Mouse (Mus musculus) B cell, adult 2 months (primary cell): ENCODE measurements around the gene Selenow.
A peak's percentile ranks its signal among the peaks of the same experiment; 100 is the strongest.
"Not testable (repeated sequence)": the region's sequence is repeated elsewhere in the genome, so short reads cannot be mapped to it uniquely, and the experiment has no call there.

Source experiments
- DNase-seq, 2 experiments: peaks; one replicate each; pipeline ENCODE4 v3.0.0; 2022

Selenow gene

DNA sequence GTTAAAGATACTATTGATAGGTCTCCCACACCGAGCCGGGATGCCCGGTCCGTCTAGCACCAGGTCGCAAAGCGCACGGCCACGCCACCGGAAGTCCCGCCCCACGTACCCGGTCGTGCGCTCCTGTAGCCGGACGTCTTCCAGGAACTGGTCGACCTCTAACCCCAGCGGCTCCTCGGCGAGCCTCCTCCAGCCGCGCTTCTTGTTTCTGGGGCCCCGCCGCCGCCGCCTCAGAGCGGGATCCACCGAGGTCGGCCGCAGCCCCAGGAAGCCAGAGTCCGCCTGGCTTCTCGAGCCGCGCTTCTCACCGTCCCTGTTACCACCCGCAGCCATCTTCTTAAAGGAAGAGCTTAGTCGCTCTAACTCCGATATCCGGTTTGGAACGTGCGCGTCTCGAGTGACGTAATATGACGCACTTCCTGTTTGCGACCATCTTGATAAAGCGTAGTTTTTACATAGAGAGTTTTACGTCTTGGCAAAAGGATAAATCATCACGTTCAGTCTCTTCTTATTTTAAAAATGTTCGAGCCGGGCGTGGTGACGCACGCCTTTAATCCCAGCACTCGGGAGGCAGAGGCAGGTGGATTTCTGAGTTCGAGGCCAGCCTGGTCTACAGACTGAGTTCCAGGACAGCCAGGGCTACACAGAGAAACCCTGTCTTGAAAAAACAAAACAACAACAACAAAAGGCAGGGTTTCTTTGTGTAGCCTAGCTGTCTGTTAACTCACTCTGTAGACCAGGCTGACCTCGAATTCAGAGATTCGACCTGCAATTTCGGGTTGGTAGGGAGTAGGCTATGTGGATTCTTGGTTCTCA is 23.7 kb upstream of the Selenow start, which contains the start of gene Nop53:
Gene Nop53 (minus strand): TSS at position 354 of the 816 bp plus-strand sequence.
- DNase-seq, result peak; percentile 91 to 93

DNA sequence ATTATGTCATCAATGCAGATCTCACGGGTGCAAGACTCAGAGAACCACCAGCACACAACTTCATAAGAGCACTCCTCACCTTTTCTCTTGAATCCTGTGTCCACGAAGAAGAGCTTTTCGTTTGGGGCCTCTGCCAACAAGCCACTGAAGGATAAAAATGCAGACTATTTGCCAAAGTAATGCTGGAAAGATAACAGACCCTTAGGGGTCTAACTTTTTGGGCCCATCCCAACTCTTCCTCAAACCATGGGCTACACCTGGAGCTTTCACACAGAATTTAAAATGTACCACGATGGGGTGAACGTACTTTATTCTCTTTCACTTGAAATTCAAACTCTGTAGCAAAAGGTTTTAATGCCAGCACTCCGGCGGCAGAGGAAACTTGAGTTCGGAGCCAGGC is 23.0 kb upstream of the Selenow start:
- peak in 1 of 2 experiments; percentile 1 for DNase-seq

DNA sequence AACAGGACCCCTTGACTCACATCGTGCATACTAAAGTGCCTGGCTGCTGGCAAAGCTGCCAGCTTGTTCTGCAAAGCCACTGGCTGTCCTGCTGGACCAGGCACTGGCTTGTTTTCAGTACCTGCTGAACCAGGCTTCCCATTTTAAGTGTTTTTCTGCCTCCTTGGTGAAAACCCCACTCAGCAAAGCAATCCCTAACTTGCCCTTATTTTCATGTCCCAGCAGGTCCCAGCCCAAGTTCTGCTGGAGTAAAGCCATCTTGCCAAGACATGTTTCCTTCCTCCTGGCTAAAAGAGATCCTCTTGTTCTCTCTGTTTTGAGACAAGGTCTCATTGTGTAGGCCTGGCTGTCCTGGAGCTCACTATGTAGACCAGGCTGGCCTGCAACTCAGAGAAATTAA is 22.1 kb upstream of the Selenow start:
- DNase-seq, result no peak

DNA sequence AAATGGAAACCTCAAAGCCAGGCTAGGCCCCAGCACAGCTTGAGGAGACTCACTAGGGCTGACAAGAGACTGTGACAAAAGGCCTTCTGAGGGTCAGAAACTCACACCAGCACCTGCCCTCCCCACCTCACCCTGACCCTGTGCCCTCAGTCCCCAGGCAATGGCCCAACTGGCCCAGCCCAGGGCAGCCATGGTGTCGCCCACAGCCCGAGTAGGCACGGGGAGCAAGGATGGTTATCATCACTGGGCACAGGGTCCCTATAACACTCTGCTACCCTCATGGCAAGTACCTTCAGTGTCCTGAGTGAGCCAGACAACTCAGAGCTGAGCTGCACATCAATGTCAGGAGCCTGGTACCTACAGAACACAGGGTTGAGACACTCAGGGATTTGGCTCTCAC is 16.4 kb upstream of the Selenow start:
- DNase-seq, result no peak

DNA sequence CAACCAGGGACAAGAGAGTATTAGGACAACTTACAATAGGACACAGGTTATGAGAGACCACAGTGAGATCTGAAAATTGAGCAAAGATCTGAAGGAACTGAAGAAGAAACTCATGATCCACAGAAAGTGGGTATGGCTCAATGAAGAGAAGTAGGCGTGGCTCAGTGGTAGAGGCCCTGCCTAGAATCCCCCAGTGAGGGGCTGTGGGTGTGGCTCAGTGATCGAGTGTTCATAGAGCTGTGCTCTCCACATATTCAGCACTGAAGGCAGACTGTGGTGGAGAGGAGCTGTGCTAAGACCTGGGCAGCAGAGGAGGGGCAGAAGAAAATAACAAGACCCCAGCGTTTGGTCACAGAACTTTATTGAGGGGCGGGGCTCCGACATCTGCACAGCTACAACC is 15.3 kb upstream of the Selenow start:
- no peak for DNase-seq

DNA sequence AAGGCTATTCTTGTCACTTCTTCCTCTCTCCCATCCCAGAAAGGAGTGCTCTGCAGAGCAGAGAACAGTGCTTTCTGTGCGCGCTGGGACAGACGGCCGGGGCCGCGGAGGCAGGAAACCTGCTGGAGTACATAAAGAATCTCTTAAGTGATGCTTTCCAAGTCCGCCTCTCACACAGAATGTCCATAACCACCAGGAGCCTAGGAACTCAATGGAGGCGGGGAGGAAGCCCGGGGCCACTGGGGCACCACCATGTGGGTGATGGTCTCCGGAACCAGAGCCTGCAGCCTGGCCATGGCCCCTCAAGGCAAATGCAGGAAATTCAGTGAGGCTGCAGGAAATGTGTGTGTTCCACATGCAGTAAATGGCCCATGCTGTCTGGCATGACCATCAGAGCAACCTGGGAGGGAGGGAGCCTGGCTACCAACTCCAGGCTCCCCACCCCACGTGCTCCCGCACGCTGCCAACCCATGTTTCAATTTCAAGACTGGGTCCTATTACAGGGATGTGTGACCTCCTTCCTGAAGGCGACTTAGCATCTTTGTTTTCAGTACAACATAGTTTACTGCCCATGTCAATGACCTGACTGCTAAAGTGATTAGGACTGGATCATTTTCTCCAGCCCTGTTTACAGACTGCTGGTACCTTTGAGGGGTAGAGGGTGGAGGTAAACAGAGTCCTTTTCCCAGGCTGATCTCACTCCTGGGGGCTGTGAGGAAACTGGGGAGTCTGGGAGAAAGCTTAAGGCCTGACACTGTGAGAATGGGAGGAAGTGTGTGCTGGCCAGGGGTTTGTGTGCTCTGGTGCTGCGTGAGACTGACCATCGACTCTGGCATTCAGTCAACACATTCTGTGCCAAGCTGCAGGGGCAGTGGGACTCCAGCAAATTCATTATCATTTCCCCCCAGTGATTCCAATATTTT is 11.5 kb upstream of the Selenow start:
- DNase-seq, result no peak

DNA sequence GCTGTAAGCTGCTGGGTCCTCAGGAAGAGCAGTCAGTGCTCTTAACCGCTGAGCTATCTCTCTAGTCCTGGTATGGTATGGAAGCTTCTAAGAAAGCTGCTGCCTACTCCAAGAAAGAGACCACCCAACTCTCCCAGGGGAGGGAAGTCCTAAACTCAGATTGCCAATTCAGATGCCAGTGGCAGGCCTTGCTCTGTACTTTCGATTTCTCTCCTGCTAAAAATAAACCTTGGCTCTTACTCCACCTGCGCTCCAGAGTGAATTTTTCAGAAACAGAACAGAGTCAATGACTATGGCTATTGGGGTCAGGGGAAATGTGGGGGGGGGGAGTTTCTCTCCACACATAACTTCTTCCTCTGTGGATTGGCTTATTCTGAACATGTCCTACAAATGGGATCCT is 9.4 kb upstream of the Selenow start:
- no peak for DNase-seq

DNA sequence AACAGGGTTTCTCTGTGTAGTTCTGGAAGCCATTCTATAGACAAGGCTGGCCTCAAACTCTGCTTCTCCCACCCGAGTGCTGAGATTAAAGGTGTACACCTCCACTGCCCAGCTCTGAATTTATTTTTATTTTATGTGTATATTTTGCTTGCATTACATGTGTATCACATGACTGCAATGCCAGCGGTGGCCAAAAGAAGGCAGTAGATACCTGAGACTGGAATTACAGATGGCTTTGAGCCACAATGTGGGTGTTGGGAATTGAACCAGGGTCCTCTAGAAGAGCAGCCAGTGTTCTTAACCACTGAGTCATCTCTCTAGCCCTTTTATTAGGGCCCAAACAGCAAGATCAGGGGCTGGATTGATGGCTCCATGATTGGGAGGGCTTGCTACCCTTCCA is 8.3 kb upstream of the Selenow start:
- no peak for DNase-seq

DNA sequence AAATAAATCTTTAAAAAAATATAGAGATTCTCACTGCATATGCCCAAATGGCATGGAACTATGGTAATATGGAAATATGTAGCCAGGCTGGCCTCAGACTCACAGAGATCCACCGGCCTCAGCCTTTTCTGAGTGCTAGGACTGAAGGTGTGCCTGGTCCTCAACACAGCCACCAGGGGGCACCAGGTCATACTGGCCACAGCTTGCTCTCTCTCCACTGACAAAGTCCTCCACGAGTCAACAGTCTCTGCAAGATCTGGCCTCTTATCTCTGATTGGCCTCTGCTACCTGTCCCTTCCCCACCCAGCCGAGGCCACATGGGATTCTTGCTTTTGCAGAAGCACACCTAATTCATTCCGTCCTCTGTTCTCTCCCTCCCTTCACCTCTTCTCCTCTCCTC is 7.7 kb upstream of the Selenow start:
- peak; percentile 80 to 83 for DNase-seq

DNA sequence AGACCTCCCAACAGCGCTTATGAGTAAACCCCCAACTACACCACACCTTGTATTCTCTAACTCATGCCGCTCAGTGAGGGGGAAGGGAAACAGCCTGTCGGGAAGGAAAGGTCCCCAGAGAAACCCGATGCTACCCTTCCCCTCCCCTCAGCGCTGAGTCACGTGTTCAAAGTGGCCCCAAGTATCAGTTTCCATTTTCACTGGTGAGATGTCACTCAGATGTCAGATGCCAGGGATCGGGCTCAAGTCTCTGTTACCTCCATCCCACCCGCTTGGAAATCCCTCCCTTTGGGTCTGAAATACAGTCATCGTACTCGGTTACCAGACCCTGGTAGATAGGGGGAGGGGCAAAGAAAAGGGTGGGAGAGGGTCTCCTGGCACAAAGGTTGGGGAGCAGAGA is 406 bp downstream of the Selenow start:
- DNase-seq, result peak; percentile 61 to 66

DNA sequence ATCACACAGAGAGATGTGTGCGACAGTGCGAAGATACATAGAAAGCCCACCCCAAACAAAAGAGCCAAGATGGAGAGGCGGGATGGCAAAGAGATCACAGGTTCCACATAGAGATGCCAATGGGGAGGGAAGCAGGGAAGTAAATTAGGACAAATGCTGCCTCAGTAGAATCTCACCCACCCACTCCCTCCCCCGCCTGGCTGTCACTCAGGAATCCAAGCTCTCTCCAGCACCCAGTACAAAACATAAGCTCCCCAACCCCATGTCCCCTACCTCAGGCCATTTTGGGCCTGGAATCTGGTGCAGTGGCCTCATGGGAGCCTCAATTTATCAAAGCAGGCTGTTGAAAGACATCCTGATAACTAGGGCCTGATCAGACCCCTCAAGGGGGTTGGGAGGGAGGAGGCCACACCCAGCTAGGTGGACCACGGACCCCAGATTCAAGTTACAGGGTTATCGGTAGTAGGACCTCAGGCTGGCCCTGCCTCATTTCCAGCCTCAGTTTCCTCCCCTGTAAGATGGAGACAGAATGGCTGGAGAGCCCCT is 1.5 kb downstream of the Selenow start:
- no peak for DNase-seq

DNA sequence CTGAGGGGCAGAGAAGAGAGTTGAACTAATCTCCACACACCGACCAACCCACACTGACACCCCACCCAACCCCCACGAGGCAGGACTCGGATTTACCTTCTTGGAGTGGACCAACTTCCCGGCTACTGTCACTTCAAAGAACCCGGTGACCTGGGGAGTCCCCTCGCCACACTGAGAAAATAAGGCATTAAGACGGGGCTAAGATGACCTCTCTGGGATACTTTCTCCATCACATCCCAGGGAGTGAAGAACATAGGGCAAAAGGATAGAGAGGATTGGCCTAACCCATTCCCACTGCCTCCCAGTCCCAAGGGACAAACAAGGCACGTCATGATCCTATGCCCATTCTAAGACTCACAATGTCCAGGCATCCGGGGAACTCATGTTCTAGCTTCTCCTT is 2.3 kb downstream of the Selenow start:
- DNase-seq, result no peak

DNA sequence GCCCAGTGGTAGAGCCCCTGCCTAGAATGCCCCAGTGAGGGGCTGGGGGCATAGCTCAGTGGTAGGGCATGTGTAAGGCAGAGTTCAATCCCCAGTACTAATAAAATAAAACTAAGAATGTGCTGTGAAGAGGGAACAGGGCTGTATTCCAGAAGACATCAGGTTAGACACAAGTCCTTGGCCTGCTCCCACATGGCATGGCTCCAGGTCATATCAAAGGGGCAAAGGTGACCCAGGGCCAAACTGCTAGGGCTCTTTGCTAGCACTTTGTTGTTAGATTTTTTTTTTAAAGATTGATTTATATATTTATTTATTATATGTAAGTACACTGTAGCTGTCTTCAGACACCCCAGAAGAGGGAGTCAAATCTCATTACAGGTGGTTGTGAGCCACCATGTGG is 3.8 kb downstream of the Selenow start:
- DNase-seq, result no peak

DNA sequence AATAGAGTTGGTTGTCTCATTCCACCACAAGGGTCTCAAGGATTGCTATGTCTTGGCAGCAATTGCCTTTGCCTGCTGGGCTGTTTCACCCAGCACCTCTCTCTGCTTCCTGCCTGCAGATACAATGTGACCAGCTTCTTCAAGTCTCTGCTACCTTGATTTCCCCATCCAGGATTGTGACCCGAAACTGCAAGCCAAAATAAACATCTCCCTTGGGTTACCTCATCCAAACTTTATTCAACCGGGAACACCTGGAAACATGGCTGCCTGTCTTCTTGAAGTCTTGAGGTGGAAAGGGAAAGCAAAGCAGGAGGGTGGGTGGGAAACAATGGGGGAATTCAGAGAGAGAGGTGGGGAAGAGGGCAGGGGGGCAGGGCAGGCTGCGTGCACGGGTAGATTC is 5.2 kb downstream of the Selenow start:
- no peak for DNase-seq

DNA sequence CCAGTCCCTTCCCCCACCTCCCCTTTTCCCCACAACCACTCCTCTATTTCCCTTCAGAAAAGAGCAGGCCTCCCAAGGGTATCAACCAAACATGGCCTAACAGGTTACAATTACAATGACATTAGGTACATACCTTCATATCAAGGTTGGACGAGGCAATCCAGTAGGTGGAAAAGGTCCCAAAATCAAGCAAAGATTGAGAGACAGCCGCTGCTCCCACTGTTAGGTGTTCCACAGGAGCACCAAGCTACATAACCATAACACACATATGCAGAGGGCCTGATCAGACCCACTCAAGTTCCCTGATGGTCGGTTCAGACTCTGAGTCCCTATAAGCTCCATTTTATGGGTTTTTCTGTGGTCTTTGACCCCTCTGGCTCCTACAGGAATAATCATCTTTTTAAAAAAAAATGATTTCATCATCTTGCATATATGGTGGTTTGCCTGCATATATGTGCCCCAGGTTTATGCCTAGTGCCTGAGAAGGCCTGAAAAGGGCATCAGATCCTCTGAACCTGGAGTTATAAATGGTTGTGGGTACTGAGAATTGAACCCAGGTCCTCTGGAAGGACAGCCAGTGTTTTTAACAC is 6.0 kb downstream of the Selenow start:
- no peak for DNase-seq

DNA sequence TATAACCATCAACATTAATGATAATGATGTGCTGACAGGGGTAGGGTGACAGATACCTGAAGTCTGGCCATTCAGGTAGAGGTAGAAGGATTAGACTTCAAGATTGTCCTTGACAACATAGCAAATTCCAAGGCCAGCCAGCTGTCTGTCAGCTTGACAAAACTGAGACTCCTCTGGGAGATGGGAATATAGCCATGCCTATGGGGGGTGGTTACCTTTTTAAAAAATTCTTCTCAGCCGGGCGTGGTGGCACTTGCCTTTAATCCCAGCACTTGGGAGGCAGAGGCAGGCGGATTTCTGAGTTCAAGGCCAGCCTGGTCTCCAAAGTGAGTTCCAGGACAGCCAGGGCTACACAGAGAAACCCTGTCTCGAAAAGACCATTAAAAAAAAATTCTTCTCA is 6.5 kb downstream of the Selenow start:
- not testable (repeated sequence) for DNase-seq

DNA sequence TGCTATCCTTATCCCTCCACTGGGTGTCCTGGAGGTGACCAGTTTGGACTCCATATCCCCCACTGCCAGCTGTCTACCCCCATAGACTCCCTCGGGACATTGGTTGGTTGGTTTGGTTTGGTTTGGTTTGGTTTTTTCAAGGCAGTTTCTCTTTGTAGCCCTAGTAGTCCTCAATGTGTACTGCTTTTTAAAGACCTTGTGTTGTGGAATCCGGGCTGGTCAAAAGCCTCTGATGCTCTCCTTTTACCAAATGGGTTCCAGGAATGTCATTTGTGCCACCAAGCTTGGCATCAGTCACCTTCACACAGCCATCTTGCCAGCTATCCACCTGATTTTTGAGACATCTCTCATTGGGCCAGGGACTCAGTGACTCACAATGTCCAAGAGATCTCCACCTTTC is 7.5 kb downstream of the Selenow start:
- DNase-seq, result no peak

DNA sequence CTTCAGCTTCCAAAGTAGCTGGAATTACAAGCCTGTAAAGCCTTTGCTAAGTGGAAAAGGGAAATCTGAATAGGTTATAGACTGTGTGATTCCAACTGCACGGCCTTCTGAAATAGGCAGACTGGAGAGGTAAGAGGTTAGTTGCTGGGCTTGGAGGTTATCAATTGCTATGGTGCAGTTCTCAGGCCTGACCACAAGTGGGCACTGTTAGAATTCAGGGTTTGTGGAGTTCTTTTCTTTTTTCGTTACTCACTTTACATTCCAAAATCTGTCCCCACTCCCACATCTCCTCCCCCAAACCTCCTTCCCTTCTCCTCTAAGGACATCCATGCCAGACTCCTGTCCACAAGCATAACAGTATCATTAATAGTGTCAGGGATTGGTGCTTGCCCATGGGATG is 8.0 kb downstream of the Selenow start:
- DNase-seq, result peak; percentile 71 to 72

DNA sequence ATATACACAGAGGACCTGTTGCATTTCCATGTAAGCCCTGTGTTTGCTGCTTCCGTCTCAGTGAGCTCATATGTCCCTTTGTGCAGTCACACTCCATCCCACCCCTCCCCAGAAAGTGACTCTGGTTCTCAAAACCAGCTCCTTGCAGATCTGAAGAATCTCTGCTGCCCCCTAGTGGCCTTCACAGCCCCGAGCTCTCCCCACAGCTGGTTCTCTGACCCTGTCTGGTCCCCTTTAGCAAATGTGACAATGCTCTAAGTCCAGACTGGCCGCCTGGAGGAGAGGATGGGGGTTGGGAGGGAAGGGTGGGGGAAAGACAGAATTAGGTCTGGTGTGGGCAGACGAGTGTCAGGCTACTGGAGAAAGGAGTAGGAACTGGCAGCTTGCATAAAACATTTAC is 10.0 kb downstream of the Selenow start:
- DNase-seq, result peak; percentile 84

DNA sequence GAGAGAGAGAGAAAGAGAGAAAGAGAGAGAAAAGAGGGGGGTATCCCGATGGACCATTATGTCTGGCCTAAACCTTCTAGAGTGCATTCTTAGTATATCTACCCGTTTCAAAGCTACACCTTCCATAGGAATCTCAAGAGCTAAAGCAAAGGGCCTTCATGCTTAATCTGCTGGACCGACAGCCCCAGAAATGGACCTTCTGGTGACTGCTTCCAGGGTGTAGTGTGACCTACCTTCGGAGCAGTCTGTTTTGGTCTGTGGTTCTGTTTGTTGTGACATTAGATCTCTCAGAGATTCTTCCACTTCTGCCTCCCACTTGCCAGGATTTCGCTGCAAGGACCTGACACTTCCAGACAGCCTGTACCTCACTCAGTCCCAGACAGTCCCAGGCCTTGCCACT is 11.7 kb downstream of the Selenow start:
- no peak for DNase-seq

DNA sequence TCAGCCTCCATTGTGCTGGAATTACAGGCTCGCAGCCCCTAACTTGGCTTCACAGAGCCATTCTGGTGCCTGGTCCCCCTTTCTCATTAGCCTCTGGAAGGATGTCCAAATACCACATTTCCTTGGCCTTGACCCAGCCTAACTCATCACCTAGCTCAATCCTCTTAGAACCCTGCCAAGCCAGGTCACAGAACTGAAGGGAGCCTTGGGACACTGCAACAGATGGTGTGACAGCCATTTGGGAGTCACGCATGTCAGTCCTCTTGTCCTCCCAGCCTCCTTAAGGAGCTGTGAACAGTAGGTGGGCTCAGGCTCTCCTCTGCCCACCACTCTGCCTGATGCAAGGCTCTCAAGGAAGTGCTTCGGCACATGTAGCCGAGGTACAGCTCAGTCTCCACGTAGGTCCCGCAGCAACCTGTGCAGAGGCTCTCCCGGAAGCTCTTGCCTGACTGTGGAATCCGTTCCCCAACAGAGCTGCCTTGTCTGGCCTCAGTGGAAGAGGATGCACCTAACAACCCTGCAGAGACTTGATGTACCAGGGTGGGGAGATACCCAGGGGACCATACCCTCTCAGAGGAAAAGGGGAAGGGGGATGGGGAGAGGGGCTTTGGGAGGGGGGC is 14.1 kb downstream of the Selenow start:
- no peak for DNase-seq

DNA sequence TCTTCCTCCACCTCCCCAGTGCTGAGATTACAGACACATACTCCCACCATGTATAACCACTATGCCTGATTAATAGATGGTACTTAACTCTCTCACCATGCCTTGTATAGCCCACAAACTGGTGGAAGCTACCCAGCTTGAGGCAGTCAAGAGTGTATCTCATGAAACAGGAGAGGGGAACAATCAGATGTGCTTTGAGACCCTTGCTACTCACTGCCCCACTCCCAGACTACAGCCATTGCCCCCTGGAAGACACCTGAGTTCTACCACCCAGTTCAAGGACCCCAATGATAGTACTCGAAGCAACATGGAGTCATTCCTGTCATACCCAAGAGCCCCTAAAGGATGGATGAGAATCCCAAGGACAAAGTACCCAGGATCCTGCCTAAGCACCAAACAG is 15.6 kb downstream of the Selenow start:
- DNase-seq, result no peak

DNA sequence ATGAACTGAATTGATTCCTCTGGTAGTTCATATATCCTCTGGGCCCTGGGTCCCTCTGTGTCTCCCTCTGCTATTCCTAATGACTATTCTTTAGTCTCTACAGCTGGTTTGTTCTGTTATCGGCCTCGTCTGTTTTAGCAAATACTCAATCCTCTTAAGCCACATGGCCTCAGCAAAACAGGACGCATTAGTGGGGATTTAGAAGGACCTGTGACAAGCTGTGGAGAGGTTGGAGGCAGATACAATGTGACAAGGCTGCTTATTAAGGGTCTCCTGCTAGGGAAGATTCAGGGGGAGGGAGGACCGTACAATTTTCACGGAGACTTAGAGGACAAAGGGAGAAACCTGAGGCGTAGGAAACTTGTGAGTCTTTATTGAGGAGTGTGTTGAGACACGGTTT is 16.3 kb downstream of the Selenow start:
- no peak for DNase-seq
